Mouse (Mus musculus): Measurements from ENCODE around the gene Icam2.

- TF ChIP-seq CTCF (IDR thresholded peaks at IDR 0.05), result peak; percentile 63
- peak; percentile 54; the same call in 1 of the 2 replicates for TF ChIP-seq EP300 (IDR thresholded peaks at IDR 0.05; ENCODE audit: insufficient read depth, low read depth, low read length)
These were observed 6.0 kb downstream of the Icam2 start for GRCm38 (mm10) chr11:106381883-106382282.
